Mouse (Mus musculus) adrenal gland, adult (tissue): ENCODE data around the gene Pcid2.

Experiments used
- DNase-seq, 2 experiments: peaks; one replicate each; pipeline ENCODE4 v3.0.0; 2022 to 2023; ENCODE audit warnings: low spot score in 1 of 2; ENCODE audit not compliant: inconsistent age in 2 of 2

Gene Pcid2

GRCm38 (mm10) chr8:13105087-13105881 is at the start of gene Pcid2, which contains the start of gene Cul4a:
Pcid2 (minus strand) TSS chr8:13105459.
Cul4a (plus strand) TSS chr8:13105621.
- DNase-seq = peak; percentile 98

GRCm38 (mm10) chr8:13154099-13154498 is 48.8 kb upstream of the Pcid2 start:
- peak in 1 of 2 experiments; percentile 59 for DNase-seq

- no peak for DNase-seq
Measured at GRCm38 (mm10) chr8:13150929-13151328, 45.7 kb upstream of the Pcid2 start.

GRCm38 (mm10) chr8:13149866-13150265 is 44.6 kb upstream of the Pcid2 start:
- DNase-seq = no peak

- no peak for DNase-seq
Measured at GRCm38 (mm10) chr8:13149287-13149686, 44.0 kb upstream of the Pcid2 start.

GRCm38 (mm10) chr8:13148476-13148875 is 43.2 kb upstream of the Pcid2 start:
- peak; percentile 64 to 84 for DNase-seq

- DNase-seq = no peak
Measured at GRCm38 (mm10) chr8:13141681-13142080, 36.4 kb upstream of the Pcid2 start.

GRCm38 (mm10) chr8:13139641-13140182 is 34.5 kb upstream of the Pcid2 start:
- no peak for DNase-seq

- peak; percentile 46 to 85 for DNase-seq
Measured at GRCm38 (mm10) chr8:13132220-13132619, 27.0 kb upstream of the Pcid2 start.

GRCm38 (mm10) chr8:13124897-13125296 is 19.6 kb upstream of the Pcid2 start:
- no peak for DNase-seq

- no peak for DNase-seq
Measured at GRCm38 (mm10) chr8:13122887-13123421, 17.7 kb upstream of the Pcid2 start.

GRCm38 (mm10) chr8:13120882-13121665 is 15.8 kb upstream of the Pcid2 start:
- no peak for DNase-seq

GRCm38 (mm10) chr8:13118516-13118915 is 13.3 kb upstream of the Pcid2 start:
- DNase-seq = no peak

GRCm38 (mm10) chr8:13117096-13117495 is 11.8 kb upstream of the Pcid2 start:
- peak; percentile 82 to 92 for DNase-seq

- DNase-seq = no peak
Measured at GRCm38 (mm10) chr8:13113232-13113631, 8.0 kb upstream of the Pcid2 start.

- DNase-seq = no peak
Measured at GRCm38 (mm10) chr8:13111917-13112316, 6.7 kb upstream of the Pcid2 start.

GRCm38 (mm10) chr8:13109416-13109960 is 4.2 kb upstream of the Pcid2 start:
- peak; percentile 72 to 86 for DNase-seq

- peak; percentile 44 to 79 for DNase-seq
Measured at GRCm38 (mm10) chr8:13108967-13109366, 3.7 kb upstream of the Pcid2 start.

GRCm38 (mm10) chr8:13107990-13108638 is 2.9 kb upstream of the Pcid2 start:
- no peak for DNase-seq

- DNase-seq = no peak
Measured at GRCm38 (mm10) chr8:13105908-13106551, 771 bp upstream of the Pcid2 start.
